Mouse (Mus musculus) adrenal gland, postnatal 14 days (tissue): ENCODE data around the gene Tsga10ip. TPM values are rescaled to one million over a fixed set of nuclear protein-coding genes. Genes with fewer than 3 reads are reported as not detected.
"Not testable (repeated sequence)": the region's sequence is repeated elsewhere in the genome, so short reads cannot be mapped to it uniquely, and the experiment has no call there.

ENCODE experiments used
- DNase-seq: peaks from one replicate; pipeline ENCODE4 v3.0.0; 2021; ENCODE audit warnings: mixed read lengths
- total RNA-seq: library from RNA; stranded (reverse); gene quantifications from 2 replicates; pipeline ENCODE4 v1.2.3, GENCODE M21; 2021

The Tsga10ip gene
- total RNA-seq, 1 experiment from 2014 or later = not detected

DNA sequence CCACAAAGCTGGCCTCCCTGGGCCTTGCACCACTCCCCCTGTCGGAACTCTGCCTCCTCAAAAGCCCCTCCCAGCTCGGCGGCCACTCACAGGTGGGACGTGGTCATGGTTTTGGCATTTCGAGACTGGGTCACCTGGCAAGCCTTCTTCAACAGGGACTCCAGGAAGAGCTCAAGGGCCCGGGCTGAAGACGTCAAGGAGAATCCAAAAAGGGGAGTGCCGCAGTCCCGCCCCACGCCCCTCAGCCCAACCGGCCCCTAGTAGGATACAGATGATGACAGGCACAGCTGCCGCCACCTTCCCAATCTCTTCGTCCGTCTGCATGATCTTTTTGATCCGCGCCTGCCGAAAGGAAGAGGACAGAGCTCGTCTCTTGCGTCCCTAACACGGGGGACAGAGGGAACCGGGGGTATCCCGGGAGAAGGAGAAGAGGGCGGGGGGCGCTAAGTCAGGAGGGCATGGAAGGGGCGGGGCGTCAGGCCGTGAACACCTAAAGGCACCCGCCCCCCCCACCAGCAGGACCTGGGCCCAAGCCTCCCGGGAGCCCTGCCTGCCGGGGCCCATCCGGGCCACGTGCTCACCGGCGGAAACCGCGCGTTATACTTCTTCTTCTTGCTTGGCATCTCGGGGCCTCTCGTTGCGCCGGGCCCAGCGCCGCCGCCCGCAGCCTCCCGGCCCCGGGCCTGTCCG, 21.9 kb upstream of the Tsga10ip start:
- DNase-seq = peak; percentile 86

DNA sequence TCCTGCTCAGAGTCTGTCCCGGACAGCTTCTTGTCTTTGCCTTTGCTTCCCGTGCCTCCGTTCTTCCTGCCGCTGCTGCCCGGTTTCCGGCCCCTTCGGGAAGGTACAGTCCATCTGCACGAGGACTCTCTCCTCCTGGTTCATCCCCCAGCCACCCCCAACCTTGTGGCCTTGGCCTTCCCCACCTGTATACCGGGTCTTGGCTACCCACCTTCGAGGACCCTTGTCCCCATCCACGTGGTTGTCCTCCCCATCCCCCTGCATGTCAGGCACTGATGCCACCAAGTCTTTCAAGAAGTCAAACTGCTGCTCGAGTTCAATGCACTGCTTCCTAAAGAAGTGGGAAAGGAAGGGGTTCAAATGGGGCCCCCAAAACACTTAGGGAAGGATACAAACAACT, 21.2 kb upstream of the Tsga10ip start:
- peak; percentile 21 for DNase-seq

DNA sequence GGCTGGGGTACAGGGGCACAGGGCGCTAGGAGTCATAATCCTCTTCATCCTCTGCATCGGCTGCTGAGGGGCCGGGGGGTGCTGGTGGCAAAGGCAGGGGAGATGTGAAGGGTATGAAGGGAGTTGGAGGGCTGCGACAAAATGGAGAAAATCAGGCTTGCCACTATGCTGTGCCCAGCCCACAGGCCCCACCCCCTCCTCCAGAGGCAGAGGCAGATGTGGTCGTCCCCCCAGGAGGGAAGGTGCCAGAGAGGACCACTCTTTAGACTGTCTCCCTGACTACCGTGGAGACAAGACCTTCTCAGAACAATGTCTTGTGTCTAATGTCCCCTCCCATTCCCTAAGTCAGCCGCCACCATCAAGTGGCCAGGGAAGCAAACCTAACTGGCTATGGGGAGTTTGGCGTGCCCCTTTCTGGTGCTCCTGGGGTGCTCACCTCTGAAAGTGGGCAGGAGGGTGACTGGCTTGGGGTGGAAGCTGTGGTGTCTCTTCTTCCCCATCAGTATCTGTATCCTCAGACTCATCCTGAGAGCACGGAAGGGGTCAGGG, 20.6 kb upstream of the Tsga10ip start:
- no peak for DNase-seq

DNA sequence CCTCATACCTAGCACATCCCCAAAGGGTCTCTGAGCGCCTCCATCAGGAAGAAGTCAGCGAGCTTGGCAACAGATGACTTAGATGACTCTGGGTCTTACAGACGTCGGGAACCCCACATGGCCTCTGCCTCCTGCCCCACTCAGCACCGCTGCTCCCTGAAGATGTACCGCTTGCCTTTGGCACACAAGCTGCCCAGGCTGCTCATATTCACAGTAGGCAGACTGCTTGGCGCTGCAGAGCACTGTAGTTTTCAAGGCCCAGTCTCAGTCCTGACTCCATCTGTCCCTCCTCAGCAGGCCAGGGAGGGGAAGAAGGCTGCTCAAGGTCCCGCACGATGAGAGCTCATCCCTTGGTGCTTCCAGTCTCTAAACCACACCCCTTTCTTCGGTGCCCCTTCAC, 19.9 kb upstream of the Tsga10ip start:
- DNase-seq = peak; percentile 38

DNA sequence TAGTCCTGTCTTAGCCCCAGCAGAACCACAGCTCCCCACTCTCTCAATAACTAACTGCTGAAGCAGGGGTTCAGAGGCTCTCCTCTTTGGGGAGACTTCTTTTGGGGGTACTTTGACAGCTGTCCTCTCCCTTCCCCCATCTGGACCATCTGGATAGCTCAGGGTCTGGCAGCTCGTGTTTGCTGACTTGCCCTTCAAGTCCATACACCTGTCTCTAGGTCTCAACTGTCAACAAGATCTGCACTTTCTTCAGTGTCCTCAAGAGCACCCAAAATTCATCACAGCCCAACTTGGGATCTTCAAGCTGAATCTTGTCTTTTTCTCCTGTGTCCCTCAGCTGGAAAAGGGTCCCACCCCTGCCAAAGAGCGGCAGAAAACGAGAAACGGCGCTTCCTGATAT, 19.5 kb upstream of the Tsga10ip start:
- no peak for DNase-seq

DNA sequence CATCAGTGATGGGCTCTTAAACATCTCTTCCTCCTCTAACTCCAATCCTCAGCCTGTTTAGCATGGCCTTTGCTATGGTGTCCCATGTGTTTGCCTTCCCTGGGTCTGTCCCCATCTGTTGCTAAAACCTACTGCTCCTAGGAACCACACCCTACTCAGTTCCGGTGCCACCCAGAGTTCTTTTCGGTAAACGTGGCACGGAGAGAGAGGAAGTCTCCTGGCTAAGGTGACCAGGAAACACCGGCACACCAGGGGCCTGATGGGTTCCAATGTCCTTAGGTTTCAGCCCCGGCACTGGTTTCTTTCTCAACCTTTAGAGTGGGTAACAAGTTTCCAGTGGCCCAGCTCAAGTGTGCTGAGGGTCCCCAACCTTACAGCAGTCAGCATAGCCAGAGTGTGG, 18.3 kb upstream of the Tsga10ip start:
- DNase-seq = no peak

DNA sequence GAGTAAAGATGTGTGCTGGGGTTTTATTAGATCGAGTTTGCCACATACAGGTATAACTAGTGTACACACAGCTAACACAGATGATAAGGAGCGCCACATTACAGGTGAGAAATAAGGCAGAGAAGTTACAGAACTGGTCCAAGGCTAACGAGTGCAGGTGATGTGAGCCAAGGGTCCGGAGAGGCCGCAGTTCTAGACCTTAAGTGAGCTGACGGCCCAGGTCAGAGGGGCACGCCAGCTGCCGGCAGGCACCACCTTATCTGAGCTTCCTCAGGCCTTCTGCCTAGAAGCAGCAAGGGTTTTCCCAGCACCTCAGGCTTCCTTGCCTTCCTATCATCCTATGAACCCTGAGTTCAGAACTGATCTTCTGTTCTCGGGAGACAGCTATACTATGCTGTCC, 17.3 kb upstream of the Tsga10ip start:
- DNase-seq = no peak

DNA sequence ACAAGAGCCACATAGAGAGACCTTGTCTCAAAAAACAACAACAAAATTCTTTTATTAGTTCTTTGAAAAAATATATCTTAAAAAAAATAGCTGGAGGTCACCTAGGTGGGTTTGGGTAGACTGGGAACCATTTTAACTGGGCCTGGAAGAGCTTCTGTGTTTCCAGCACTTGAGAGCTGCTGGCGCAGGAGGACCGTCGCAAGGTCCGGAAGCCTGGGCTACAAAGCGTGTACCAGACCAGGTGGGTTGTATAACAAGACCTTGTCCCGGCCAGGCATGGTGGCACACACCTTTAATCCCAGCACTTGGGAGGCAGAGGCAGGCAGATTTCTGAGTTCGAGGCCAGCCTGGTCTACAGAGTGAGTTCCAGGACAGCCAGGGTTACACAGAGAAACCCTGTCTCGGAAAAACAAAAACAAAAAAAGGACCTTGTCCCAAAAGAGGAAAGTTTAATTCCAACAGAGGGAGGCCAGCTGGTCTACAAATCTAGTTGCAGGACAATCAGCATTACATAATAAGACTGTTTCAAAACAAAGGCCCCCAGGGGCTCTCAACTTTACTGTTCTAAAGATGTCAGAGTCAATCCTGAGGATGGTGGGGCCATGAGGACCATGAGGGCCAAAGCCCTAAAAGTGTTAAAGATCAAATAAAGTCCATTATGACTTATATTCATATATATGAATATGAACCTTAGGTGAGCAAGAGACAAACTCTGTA, 16.6 kb upstream of the Tsga10ip start:
- DNase-seq = no peak

DNA sequence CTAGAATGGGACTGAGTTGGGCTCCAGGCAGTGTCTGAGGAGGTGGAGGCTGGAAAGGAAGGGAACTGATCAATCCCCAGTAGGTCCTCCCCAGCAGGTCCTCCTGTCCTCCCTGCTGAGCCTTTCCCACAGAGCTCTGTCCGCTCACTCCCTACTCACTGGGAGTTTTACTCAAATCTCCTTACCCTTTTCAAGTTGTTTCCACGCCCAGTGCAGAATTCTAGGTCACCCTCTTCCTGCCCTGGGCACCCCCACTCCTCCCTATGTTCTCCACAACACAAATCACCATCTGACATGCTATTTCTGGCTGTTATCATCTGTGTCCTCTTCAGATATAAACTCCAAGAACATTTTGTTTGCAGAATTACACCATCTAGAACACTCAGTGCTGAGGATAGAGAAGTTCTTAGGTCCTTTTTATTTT, 12.2 kb upstream of the Tsga10ip start:
- DNase-seq = peak; percentile 63

DNA sequence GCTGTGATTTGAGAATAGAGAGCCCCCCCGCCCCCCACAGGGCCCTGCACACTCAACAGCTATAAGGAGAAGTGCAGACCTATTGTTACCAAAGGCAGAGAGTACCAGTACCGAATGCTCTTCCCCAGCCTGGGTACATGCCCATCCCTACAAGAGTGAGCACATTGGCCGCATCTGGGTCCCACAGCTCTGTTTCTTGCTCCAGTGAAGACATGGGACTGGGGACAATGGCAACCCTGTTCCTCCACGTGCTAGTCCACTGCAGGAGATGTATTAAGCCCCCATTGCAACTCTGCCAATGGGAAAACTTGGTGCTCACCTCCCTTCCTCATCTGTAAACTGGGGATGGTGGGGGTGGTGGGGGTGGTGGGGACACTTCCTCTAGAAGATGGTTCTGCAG, 11.5 kb upstream of the Tsga10ip start:
- DNase-seq = no peak

DNA sequence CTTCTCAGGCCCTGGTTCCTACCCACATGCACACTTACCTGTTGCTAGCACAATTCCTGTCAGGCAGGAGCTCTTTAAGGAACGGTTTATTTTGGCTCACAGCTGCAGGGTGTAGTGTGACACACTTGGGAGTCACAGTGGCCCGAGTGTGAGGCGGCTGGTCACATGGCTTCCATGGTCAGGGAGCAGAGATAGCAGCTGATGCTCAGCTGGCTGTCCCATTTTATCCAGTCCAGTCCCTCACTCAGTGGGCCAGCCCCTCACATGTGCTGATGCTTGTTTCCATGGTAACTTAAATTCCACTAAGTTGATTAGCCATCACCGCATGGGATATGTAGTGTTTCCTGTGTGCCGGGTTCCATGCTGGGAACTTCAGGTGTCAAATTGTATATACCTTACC, 9.6 kb upstream of the Tsga10ip start:
- no peak for DNase-seq

DNA sequence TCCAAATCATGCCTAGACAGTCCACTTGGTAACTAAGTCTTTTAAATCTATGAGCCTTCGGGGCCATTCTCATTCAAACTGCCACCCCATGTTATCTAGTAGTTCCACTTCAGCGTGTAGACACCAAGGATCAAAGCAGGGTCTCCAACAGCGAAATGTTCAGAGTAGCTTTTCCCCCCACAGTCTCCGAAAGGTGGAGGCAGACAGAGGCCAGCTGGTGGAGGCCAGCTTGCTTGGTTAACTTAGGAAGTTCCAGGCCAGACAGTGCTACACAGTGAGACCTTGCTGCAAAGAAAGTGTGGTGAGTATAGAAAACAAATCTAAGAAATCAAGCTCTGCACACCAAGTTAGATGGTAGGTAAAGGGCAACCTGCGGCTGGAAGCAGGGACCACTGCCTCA, 8.3 kb upstream of the Tsga10ip start:
- no peak for DNase-seq

DNA sequence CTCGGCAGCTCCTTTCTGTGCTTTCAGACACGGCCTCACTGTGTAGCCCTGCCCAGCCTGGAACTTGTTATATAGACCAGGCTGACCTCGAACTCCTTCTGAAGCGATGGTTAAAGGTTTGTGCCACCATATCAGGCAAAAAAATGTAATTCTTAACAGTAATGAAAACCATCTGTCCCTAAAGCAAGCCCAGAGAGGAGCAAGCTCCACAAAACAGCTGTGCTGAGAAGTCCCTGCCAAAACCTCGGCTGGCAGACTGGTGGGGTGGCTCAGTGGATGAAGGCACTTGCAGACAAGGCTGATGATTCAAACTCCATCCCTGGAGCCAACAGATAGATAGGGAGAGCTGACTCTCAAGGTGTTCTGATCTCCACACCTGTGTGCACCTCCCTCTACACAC, 6.7 kb upstream of the Tsga10ip start:
- DNase-seq = no peak

DNA sequence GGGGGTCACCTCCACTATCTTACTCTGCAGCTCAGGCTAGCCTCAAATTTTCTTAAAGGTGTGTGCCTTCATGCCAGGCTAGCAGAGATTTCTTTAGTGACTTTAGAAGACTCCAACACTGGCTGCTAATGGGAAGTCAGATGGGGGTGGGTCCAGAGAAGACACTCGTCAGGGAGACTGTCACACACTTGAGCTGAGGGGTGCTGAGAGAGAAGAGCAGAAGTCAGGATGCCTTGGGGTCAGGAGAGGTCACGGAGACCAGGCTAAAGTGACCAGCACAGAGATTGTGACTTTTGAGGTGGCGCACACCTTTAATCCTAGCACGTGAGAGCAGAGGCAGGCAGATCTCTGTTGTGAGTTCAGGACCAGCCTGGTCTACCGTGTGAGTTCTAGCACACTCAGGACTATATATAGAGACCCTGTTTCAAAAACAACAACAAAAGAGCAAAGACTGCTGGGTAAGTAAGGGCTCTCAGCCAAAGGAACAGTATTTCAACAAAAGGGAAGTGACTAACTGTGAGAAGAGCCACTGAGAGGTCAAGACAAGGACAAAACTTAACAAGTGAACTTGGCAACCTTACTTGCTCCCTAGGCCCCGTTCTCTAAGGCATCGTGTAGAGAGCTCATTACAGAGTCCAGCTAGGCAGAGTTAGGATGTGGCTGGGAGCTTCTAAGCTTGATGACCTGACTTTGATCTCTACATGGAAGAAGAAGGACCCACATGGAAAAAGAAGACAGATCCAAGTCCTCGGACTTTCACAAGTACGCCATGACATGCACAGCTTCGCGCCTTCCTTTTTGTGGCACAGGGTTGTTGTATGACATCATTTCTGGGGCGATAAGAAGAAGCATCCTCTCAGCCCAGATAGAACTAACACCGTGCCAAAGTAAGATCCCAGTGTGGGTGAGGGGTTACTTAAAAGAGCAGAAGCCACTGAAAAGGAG, 6.0 kb upstream of the Tsga10ip start:
- DNase-seq = no peak

DNA sequence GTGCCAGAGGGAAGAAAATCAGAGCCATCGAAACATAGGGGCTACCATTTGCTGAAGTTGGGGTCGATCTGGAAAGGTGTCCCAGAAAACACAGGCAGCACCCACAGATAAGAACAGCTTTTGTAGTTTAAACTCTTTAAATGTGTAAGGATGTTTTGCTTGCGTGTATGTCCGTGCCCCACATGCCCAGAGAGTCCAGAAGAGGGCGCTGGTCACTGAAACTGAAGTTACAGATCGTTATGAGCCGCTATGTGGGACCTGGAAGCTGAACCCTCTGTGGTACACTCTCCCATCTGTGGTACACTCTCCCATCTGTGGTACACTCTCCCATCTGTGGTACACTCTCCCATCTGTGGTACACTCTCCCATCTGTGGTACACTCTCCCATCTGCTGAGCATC, 4.8 kb upstream of the Tsga10ip start:
- peak; percentile 84 for DNase-seq

DNA sequence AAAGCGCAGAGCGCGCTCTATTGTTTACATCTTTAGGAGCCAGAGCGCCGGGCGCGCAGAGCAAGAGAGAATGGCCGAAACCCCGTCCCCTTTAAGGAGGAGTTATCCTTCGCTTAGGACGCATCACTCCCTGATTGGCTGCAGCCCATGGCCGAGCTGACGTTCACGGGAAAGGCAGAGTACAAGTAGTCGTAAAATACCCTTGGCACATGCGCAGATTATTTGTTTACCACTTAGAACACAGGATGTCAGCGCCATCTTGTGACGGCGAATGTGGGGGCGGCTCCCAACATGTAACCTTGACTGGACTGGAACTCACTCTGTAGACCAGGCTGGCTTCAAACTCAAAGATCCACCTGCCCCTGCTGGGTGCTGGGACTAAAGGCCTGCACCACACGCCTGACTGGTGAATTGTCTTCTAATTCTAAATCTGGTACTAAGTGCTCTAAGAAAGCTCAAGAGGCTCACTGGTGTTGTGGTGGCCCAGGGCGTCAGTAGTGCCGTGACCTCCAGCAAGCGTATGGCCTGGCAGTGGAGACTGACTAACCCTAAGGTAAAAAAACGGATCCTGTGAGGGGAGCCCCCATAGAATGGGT, 4.3 kb upstream of the Tsga10ip start:
- peak; percentile 63 for DNase-seq

DNA sequence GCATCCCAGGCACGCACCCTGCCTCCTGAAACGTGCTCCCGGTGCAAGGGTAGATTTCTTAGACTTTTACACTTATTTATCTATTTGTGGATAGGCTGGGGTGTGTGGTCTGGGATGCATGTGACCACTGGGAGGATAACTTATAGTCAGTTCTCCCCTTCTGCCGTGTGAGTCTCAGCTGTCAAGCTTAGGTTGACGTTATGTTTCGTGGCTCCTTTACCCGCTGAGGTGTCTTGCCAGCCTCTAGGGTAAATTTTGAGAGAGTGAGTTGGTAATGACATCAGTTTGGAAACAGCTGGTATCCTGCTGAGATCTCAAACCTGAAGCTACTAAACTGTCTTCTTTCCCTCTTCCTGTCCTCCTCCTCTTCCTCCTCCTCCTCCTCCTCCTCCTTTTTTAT, 3.6 kb upstream of the Tsga10ip start:
- no peak for DNase-seq

DNA sequence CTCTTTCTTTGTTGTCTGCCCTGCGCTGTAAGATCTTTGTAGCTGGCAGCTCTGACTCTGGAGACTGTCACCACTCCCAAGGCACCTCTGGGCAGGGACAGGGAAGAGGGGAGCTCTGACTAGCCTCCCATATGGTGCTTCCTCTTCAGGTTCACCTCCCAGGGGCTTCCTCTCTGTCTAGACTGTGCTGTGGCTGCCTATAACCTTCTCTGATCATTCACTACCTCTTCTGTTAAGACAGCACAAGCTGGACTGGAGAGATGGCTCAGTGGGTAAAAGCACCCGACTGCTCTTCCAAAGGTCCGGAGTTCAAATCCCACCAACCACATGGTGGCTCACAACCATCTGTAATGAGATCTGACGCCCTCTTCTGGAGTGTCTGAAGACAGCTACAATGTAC, 1.3 kb downstream of the Tsga10ip start:
- not testable (repeated sequence) for DNase-seq

DNA sequence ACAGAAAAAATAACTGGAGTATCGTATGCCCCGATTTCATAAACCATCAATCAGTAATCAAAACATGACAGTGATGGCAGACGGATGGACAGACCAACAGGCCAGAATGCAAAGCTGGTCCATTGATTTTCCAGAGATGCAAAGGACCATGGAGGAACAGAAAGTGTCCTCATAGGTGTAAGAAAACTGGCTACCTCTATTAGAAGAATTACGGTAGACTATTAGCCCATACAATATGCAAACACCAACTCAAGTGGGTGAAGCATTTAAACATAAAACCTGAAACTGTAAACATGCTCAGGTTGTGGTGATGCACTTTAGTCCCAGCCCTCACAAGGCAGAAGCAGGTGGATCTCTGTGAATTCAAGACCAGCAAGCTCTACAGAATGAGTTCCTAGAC, 7.0 kb downstream of the Tsga10ip start:
- no peak for DNase-seq

DNA sequence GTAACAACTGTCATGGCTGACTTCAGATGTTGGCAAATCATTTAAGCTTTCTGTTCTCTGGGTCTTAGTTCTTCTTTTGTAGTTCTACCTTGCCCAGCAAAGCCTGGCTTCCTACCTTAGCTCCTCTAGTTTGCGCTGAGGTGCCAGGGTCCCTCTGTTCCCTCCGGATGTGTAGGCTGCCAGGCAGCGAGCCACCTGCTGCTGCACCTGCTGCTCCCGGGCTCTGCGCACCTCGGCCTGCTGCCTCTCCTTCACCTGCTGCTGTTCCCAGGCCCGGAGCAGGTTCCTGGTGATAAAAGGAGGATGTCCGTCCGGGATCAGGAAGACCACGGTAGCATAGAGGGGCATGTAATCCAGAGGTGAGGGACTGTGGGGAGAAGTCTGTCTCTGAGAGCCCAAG, 8.2 kb downstream of the Tsga10ip start:
- DNase-seq = no peak

DNA sequence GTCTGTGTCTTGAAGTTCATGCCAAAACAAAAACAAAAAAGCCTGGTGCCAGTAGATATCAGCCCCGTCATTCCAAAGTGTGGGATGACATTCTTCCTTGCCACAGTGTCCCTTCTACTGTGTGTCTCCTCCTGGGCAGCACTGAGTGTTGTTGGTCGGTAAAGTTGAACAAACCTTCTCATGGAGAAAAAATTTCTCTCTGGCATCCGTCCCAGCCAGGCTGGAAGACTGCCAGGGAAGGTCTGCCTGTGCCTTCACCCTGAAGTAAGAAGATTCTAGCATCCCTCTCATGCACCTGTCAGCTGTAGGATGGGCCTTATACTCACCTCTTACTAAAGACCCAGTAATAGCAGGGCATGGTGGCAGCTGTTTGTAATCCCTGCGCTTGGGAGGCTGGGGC, 9.4 kb downstream of the Tsga10ip start:
- DNase-seq = peak; percentile 89

DNA sequence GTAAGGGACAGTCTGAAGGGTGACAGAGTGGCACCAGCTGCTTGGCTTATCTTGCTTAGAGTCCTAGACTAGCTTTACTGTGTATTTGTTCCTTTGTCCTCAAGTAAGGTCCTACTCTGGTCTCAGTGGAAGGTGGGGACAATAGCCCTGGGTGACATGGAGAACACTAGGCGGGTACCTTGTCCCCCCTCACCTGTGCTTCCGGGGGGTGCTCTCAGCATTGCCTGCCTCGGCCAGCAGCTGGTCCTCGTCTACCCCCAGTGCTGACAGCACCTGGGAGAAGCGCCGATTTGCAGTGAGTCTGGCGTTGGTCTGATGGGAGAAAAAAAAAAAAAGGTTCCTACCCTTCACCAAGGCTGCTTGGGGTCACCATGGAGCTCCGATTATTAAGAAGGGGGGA, 11.9 kb downstream of the Tsga10ip start:
- DNase-seq = no peak
